Mouse (Mus musculus) macrophage (primary cell): Measurements from ENCODE around the gene Kcnh2. TPM values are rescaled to one million over a fixed set of nuclear protein-coding genes. Genes with fewer than 3 reads are reported as not detected.

ENCODE experiments used
- H3K27ac ChIP-seq: fragments of 350-480 bp; formaldehyde crosslinking; 2 replicates; pipeline ENCODE4 v1.9.0; 2021
- H3K36me3 ChIP-seq: fragments of 350-480 bp; formaldehyde crosslinking; 2 replicates; pipeline ENCODE4 v1.9.0; 2021; ENCODE audit errors: inconsistent target
- H3K4me3 ChIP-seq: fragments of 350-480 bp; formaldehyde crosslinking; 2 replicates; pipeline ENCODE4 v1.9.0; 2021; ENCODE audit errors: inconsistent target
- H3K79me2 ChIP-seq: fragments of 350-480 bp; formaldehyde crosslinking; 2 replicates; pipeline ENCODE4 v1.9.0; 2021; ENCODE audit errors: inconsistent target
- WGBS: methylation state at CpG from one replicate; pipeline ENCODE4 v1.1.7; 2026; ENCODE audit warnings: inconsistent platforms; ENCODE audit not compliant: missing documents; 5-methylcytosine and 5-hydroxymethylcytosine counted together
- polyA plus RNA-seq: library from polyadenylated mRNA; stranded (reverse); fragments of 250-400 nt; gene quantifications from 3 replicates; pipeline ENCODE4 v1.2.4, GENCODE M21; 2018; ENCODE audit warnings: inconsistent platforms

Kcnh2 gene
- polyA plus RNA-seq, 1 experiment from 2014 or later, result not detected

DNA sequence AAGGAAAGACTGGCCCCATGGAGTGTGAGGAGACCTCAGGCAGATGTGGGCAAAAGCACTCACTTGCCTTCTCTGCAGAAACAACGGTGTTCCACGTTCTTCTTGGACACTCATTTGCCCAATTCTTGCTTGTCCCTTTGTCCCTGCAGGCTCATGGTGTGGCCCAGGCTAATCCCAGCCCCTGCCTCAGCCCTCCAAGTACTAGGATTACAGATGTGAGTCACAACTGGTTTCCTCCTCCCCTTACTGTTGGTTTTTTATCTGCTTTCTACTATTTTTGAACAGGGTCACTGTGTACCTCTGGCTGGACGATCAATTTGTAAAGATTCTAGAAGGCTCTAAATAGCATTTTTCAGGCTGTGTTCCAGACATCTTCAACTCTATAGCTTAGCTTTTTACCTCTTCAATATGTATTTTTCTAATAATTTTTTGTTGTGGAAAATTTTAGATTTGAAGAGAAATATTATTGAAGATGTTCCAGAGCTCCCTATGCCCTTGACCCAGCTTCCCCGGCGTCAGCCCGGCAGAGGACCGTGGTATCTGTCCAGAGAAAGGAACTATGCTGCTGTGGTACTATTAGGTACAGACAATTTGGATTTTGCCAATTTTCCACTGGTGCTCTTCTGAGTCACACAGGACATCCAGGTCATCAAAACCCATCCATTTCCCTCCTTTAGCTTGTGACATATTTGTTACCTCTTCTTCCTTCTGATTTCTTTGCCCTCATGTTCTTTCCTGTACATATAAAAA is 65.0 kb downstream of the Kcnh2 start:
- 77% methylated on average over 7 of the region's 7 CpGs for WGBS
- Histone ChIP-seq H3K27ac (no peak overlapping the region), H3K4me3 (no peak overlapping the region), H3K36me3 (no peaks in the 10 kb centered on the region), H3K79me2 (no peaks in the 10 kb centered on the region)

DNA sequence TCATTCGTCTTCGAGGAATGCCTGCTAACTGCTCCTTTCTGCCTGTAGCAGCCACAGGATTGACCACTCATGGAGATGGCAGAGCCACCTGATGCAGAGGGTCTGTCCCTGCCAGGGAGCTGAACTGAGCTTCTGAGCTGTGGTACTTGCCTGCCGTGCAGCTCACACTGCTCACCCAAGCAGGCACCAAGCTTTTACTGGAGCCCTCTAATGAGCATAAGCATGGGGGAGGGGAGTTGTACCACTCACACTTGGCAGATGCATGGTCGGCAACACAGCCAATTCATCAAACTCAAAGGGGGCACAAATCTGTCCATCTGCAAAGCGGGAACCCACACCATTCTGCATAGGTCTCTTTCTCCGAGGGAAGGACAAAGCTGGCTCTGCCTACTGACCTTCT is 67.3 kb downstream of the Kcnh2 start:
- Histone ChIP-seq H3K4me3 (no peak overlapping the region), H3K27ac (no peak overlapping the region), H3K79me2 (no peaks in the 10 kb centered on the region), H3K36me3 (no peaks in the 10 kb centered on the region)
- 85% methylated on average over 6 of the region's 6 CpGs for WGBS

DNA sequence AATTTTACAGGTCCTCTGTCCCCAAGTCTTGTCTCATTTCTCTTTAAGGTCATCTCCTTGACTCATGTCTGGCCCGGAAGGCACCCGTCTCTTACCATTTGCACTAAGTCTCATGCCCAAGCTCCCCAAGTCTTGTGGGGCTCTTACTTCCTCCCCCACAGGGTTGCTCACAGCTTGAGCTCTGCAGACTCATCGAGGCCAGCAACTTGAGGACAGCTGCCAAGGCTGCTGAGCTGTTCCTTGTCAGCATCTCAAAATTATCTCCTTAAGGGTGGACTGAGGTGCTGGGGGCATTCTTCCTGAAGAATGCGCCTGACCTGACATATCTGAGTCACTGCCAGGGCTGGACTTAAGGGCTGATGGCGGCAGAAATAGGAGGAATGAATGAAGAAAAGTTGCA is 68.2 kb downstream of the Kcnh2 start:
- Histone ChIP-seq H3K27ac (no peak overlapping the region), H3K36me3 (no peaks in the 10 kb centered on the region), H3K4me3 (no peak overlapping the region), H3K79me2 (no peaks in the 10 kb centered on the region)
- 59% methylated on average over 5 of the region's 5 CpGs for WGBS

DNA sequence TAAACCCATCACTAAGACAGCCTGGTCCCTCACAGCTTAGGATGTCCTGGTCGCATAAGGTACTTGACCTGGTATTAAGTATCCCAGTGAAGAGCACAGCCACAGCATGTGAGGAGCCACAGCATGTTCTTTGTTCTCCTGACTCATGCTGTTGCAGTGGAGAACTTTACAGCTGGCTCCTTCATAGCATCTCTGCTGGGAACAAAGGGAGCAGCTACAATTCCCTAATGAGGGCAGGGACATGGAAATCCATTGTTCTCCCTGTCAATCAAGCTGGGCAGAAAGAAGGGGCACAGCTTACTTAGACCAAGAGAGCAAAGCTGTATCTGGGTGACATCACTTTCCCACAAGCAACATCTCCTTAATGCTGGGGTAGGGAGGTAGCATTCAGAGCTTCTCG is 70.9 kb downstream of the Kcnh2 start:
- H3K36me3 ChIP-seq, result no peaks in the 10 kb centered on the region
- H3K27ac ChIP-seq, result no peak overlapping the region
- WGBS, result 81% methylated on average over 2 of the region's 2 CpGs
- H3K79me2 ChIP-seq, result no peaks in the 10 kb centered on the region
- H3K4me3 ChIP-seq, result no peak overlapping the region

DNA sequence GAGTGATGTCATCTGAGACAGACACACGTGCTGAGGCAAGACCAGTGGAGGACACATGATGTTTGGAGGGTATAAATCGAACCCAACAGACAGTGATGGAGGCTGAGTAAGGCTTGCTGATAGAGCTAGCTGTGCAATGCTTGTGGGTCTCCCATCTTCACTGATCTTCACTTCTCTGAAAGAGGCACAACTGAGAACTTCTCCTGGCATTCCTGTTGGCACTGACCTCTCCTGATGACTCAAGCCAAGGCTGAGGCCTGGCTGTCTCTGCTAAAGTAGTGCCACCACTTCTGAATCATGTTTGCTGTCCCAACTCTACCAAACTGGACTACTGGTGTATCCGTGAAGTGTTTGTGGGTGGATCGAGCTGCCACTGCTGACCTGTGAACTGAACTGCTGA is 71.9 kb downstream of the Kcnh2 start:
- H3K27ac ChIP-seq, result no peak overlapping the region
- WGBS, result 89% methylated on average over 4 of the region's 4 CpGs
- H3K4me3 ChIP-seq, result no peak overlapping the region
- H3K36me3 ChIP-seq, result no peaks in the 10 kb centered on the region
- no peaks in the 10 kb centered on the region for H3K79me2 ChIP-seq

DNA sequence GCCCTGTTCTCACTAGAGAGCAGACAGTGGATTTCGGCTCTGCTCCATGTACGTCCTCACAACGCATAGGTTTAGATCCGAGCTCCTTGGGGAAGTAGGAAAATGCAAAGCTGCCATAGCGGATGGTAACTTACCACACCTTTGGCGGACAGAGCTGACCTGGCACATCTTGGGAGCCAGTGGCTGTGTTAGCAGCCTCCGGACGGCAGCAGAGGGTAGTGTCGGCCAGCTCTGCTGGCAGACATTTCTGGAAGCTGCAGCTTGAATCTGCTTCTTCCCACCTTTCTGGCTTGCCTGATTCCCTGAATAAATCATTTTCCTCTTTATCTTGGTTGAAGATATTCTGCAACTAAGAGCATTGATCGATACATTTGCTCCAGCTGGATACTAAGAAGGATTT is 73.2 kb downstream of the Kcnh2 start:
- Histone ChIP-seq H3K79me2 (no peaks in the 10 kb centered on the region), H3K27ac (no peak overlapping the region), H3K36me3 (no peaks in the 10 kb centered on the region), H3K4me3 (no peak overlapping the region)
- 94% methylated on average over 10 of the region's 10 CpGs for WGBS

DNA sequence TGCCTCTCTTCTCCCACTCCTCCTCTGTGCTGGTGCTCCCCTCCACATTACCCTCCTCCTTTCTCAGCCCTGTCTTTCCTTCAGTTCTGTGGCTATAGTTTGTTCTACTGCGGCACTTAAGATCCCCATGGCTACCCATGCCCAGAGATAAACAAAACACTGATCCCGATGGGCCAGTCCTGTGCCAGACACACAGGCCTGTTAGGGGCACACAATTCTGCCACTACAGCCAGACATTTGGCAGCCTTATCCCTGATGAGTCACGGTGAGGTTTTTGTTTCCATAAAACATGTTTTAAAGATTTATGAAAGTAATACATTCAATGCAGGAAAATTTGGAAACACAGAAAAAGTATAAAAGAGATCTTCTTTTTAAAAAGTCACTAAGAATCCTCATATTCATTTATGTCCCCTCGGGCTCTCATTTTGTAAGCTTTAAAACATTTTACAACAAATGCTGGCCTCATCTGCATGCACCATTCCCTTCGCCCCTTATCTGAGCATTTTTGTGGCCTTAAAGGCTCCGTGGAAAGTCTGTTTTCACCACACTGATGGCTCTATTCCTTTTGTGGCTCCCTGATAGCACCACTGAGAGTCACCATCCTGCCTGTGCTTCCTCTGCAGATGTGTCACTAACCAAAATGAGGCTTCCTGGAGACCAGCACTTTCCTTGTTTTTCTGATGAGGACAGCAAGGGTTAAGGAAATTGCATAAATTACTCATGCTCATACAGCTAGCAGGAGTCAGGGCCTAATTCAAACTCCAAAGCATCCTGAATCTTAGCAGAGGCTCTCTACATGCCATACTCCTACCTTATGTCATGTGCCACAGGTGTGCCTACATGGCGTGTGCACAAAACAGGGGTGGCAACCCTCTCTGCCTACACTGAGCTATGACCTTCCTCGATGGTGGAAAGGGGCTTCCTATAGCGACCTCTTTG is 77.5 kb downstream of the Kcnh2 start:
- no peak overlapping the region for H3K4me3 ChIP-seq
- H3K27ac ChIP-seq, result peak overlapping the region; percentile 7; the same call in 1 of the 2 replicates
- H3K36me3 ChIP-seq, result no peaks in the 10 kb centered on the region
- no peaks in the 10 kb centered on the region for H3K79me2 ChIP-seq
- 74% methylated on average over 9 of the region's 9 CpGs for WGBS

DNA sequence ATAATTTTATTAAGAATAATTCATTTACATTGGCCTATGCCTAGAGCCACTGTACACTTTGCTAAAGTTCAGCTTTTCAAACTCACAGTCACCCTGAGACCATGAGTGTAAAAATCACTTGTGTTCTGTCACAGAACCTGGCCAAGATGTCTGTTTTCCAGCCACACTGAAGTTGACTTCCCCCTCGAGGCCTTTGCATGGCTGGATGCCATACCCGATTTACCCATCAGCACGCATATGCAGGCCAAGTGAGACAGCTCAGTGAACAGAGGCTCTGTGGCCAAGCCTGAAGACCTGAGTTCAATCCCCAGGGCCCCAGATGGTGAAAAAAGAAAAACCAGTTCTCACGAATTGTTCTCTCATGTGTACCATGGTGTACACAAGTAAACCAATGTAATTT is 80.5 kb downstream of the Kcnh2 start:
- Histone ChIP-seq H3K27ac (no peak overlapping the region), H3K36me3 (no peaks in the 10 kb centered on the region), H3K79me2 (no peaks in the 10 kb centered on the region), H3K4me3 (no peak overlapping the region)
- WGBS, result 65% methylated on average over 4 of the region's 4 CpGs

Other genes starting within 250 kb of the Kcnh2 start
- 5.7 to 8.2 TPM (median 5.9 TPM) in 3 replicates for gene Nupl2, start 186.6 kb downstream of the Kcnh2 start, polyA plus RNA-seq
- gene Nos3, start 13.2 kb upstream of the Kcnh2 start, polyA plus RNA-seq, result 0.12 TPM in 1 of 3 replicates, not detected in the others
- gene Atg9b, start 40.5 kb upstream of the Kcnh2 start, polyA plus RNA-seq, result 0.67 to 4.7 TPM (median 1.4 TPM) in 3 replicates
- gene Abcb8, start 42.1 kb upstream of the Kcnh2 start, polyA plus RNA-seq, result 9.0 to 25.4 TPM (median 23.2 TPM) in 3 replicates
- not detected in 3 replicates for gene Asic3, start 61.8 kb upstream of the Kcnh2 start, polyA plus RNA-seq
- gene Cdk5, start 71.9 kb upstream of the Kcnh2 start, polyA plus RNA-seq, result 15.2 to 21.5 TPM (median 20.5 TPM) in 3 replicates
- gene Slc4a2, start 72.2 kb upstream of the Kcnh2 start, polyA plus RNA-seq, result 21.8 to 34.7 TPM (median 34.2 TPM) in 3 replicates
- 30.5 to 41.6 TPM (median 31.5 TPM) in 3 replicates for gene Fastk, start 93.7 kb upstream of the Kcnh2 start, polyA plus RNA-seq
- 7.8 to 14.5 TPM (median 12.4 TPM) in 3 replicates for gene Tmub1, start 96.2 kb upstream of the Kcnh2 start, polyA plus RNA-seq
- gene Agap3, start 100.6 kb upstream of the Kcnh2 start, polyA plus RNA-seq, result 54.8 to 72.0 TPM (median 61.6 TPM) in 3 replicates
- gene Gbx1, start 175.6 kb upstream of the Kcnh2 start, polyA plus RNA-seq, result not detected in 3 replicates
- gene Asb10, start 189.4 kb upstream of the Kcnh2 start, polyA plus RNA-seq, result 0.09 to 0.61 TPM (median 0.28 TPM) in 3 replicates
- not detected in 3 replicates for gene 4931409K22Rik, start 205.2 kb upstream of the Kcnh2 start, polyA plus RNA-seq
- gene Abcf2, start 225.9 kb upstream of the Kcnh2 start, polyA plus RNA-seq, result 38.9 to 54.7 TPM (median 41.4 TPM) in 3 replicates
- 11.4 to 35.1 TPM (median 34.5 TPM) in 3 replicates for gene Chpf2, start 235.1 kb upstream of the Kcnh2 start, polyA plus RNA-seq